Mouse (Mus musculus) G1E-ER4 (cell line): ENCODE results near the gene Mpzl1. TPM values are rescaled to one million over a fixed set of nuclear protein-coding genes. Genes with fewer than 3 reads are reported as not detected.

Source experiments
- GATA1 ChIP-seq: IDR thresholded peaks from one replicate; pipeline ENCODE4 v1.8.0; 2012; ENCODE audit warnings: low read length, inconsistent platforms
- polyA plus RNA-seq: library from polyadenylated mRNA; stranded (reverse); fragments of >175 nt; gene quantifications from 2 replicates; pipeline ENCODE4 v1.2.3, GENCODE M21; 2012

Gene Mpzl1
- polyA plus RNA-seq, 1 experiment: 8.3 TPM

DNA sequence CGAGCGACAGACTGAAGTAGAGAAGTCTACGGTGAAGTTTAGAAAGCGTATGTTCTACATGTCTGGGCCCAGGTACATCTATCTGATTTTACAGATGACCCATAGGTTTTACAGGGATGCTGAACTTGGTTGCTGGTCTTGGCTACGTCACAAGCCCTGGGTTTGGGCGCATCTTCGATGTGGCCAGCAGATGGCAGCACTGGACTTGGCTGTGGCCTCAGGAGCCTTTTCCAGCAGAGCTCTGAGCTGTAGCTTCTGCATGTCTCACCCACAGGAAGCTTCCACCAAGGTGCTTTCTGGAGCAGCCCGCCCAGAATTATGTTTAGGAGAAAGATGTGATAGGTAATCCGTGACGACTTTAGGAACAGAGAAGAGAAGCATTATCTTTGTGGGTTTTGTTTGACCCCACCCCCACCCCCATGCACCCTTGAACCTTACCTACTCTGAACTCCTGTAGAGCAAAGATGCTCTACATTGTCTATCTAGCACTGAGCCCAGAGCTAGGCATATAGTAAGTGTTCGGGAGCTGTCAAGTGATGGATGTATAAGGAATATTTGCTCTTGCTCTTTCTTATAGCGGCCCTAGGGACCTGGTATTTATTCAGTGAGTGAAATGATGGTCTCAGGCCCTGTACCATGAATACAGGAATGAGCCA, 50.7 kb downstream of the Mpzl1 start:
- no peak for TF ChIP-seq GATA1

DNA sequence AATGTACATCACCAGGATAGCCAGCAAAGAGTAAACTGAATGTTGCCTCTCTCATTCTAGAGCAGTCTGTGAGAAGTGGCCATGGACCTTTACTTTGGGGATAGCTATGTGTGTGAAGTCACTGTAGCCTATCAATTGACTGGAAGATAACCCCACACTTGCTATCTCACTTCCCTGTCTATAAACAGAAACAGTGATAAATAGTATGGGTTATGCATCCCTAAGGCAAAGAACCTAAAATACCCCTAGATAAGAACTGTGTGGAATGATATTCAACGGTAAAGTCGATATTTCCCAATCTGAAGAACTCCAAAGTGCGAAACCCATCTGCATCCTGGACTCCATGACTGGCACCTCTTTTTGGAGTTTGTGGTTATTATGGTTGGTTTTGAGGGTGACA, 53.1 kb downstream of the Mpzl1 start:
- TF ChIP-seq GATA1: no peak

DNA sequence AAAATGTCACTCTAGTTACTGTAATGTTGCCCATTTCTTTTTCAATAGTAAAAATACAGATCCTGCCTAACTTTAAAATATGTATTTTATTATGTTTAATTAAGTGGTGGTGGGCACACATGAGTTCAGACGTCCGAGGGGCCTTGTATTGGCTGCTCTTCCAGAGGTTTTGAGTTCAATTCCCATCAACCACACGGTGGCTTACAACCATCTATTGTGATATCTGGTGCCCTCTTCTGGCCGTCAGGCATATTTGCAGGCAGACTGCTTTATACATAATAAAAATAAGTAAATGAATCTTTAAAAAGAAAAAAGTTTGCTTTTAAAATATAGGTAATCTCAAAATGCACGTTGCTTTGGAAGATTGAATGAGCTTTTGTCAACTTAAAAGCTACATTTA, 55.0 kb downstream of the Mpzl1 start:
- TF ChIP-seq GATA1: no peak

DNA sequence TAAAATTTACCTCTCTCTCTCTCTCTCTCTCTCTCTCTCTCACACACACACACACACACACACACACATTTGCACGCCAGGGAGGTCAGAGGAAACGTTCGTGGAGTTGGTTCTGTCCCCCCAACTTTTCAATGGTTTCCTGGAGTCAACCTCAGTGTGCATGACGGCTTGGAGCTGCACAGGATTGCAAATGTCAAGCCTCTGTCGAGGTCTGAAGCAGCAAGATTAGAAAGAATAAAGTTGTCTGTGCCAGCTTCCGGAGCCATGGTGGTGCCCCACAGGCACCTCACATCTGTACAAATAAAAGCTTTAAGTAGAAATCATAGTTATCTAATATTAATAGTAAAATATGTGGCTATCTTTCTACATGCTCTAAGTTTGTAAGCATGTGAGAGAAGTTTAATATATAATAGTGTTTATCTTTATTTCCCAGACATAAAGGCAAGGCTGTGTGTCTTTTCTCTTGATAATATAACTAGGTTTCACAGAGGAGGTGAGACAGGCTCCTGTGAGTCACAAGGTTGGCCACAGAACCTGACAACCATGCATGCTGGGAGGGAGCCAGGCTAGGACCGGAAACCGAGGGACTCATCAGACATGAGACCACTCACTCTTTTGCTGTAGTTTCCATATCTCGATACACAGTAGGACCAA, 57.8 kb downstream of the Mpzl1 start:
- TF ChIP-seq GATA1: no peak

DNA sequence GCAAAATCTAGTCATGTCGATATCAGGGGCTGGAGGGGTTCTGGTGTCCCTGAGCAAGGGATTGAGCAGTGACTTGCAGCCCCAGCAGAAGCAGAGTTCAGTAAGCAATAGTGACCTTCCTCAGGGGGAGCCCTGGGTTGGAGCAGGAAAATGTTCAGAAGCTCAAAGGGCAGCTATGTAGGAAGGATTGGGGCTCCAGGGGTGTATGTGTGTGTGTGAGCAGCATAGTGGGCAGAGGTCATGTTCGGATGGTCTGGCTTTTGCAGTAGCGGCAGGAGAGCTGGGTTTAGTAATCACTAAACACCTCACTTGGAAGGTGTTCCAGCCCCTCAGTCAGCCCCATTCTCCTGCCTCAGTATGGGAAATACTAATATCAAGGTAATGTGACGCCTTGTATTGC, 58.3 kb downstream of the Mpzl1 start:
- TF ChIP-seq GATA1: no peak

DNA sequence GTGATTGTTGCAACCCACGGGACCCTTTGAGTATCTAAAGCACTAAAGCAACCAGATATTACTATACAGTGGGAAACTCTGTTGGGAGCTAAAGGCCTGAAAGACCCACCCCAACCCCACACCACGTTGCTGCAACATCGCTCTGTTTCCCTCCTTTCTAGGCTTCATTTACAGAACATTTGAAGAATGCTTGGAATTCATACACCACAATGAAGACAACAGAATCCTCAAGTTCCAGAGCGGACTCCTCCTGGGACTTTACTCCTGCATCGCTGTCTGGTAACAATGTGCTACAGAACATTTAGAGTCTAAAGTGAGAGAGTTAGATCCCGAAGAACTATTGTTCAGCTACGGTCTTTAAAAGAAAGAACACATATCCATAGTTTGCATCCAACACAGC, 66.9 kb downstream of the Mpzl1 start:
- no peak for TF ChIP-seq GATA1

DNA sequence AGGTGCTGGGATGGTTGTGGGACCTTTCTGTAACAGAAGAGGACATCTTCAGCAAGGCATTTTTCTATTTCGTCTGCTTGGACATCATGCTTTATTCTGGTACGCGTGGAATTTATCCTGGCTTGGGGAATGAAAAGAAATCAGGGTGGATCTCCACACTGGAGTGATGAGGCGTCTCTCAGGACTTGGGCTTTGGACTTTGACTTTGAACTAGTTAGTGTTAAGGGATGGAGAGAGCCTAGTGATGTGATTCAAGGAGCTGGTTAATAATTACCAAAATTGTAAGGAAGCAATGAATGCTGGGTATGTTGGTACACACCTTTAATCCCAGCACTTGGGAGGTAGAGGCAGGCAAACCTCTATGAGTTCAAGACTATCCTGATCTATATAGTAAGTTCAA, 69.1 kb downstream of the Mpzl1 start:
- no peak for TF ChIP-seq GATA1

DNA sequence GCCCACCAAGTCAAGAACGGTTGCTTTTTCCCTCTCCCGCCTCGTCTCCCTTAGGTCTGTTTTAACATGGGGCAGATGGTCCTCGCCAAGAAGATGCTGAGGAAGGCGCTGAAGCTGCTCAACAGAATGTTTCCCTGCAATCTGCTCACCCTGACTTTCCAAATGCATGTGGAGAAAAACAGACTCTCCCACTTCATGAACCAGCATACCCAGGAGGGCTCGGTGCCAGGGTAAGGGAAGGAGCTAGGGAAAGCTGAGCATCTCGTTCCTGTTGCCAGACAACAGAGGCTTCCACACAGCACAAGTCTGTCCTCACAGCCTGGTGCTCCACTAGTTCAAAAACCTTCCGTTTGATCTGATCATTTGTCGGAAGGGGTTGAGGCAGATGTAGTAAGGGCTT, 75.3 kb downstream of the Mpzl1 start:
- no peak for TF ChIP-seq GATA1

DNA sequence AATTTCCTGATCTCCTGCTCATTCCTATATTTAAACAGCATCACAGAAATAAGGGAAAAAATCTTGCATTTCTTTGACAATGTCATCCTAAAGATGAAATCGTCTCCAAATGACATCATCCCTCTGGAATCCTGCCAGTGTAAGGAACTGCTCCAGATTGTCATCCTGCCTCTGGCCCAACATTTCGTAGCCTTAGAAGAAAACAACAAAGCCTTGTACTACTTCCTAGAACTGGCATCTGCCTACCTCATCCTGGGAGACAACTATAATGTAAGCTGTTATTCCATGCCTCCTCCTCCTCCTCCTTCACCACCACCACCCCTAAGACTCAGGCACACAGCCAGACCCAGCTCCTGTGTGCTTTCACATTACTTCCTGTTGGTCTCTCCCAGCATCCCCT, 77.6 kb downstream of the Mpzl1 start:
- TF ChIP-seq GATA1: no peak

Other genes starting within 250 kb of the Mpzl1 start
- 55.7 and 77.8 TPM in 2 replicates for gene Dcaf6, start 174.1 kb downstream of the Mpzl1 start, polyA plus RNA-seq
- 115 and 140 TPM in 2 replicates for gene Mpc2, start 173.9 kb downstream of the Mpzl1 start, polyA plus RNA-seq
- not detected in 2 replicates for gene Adcy10, start 149.4 kb downstream of the Mpzl1 start, polyA plus RNA-seq
- 5.5 and 6.9 TPM in 2 replicates for gene Rcsd1, start 75.2 kb upstream of the Mpzl1 start, polyA plus RNA-seq
- 131 and 153 TPM in 2 replicates for gene Creg1, start 129.2 kb upstream of the Mpzl1 start, polyA plus RNA-seq
- gene Cd247, start 154.1 kb upstream of the Mpzl1 start, polyA plus RNA-seq: 0.41 and 0.44 TPM in 2 replicates